Mouse (Mus musculus) erythroid progenitor cell, adult 5-6 weeks (primary cell): ENCODE data around the gene Myt1. TPM values are rescaled to one million over a fixed set of nuclear protein-coding genes. Genes with fewer than 3 reads are reported as not detected.
"Not testable (repeated sequence)": the region's sequence is repeated elsewhere in the genome, so short reads cannot be mapped to it uniquely, and the experiment has no call there.

Experiments used
- ATAC-seq: replicated peaks from 2 replicates; pipeline ENCODE4 v1.8.0; 2016; ENCODE audit warnings: moderate number of reproducible peaks, mild to moderate bottlenecking, moderate TSS enrichment, inconsistent platforms; ENCODE audit not compliant: poor library complexity, low FRiP score, severe bottlenecking
- total RNA-seq, 2 experiments: library from RNA; stranded (forward) in 1 of 2; stranded (reverse) in 1 of 2; fragments of 150-400 nt in 1 of 2; fragments of 186-747, 209-891 nt in 1 of 2; gene quantifications; 2 replicates each; pipeline versions ENCODE4 v1.2.3 to v1.2.4; 2015 to 2017; ENCODE audit warnings: low replicate concordance in 2 of 2

Myt1 gene
- total RNA-seq, 2 experiments from 2014 or later, result not detected

- ATAC-seq, result no peak
These were observed 10.1 kb downstream of the Myt1 start for GRCm38 (mm10) chr2:181773203-181773602.

GRCm38 (mm10) chr2:181775786-181776185, 12.7 kb downstream of the Myt1 start:
- no peak for ATAC-seq

GRCm38 (mm10) chr2:181777715-181778114, 14.6 kb downstream of the Myt1 start:
- ATAC-seq, result no peak

- ATAC-seq, result no peak
These were observed 18.3 kb downstream of the Myt1 start for GRCm38 (mm10) chr2:181781421-181781820.

- no peak for ATAC-seq
These were observed 24.7 kb downstream of the Myt1 start for GRCm38 (mm10) chr2:181787852-181788251.

- no peak for ATAC-seq
These were observed 26.3 kb downstream of the Myt1 start for GRCm38 (mm10) chr2:181789396-181789795.

- not testable (repeated sequence) for ATAC-seq
These were observed 30.1 kb downstream of the Myt1 start for GRCm38 (mm10) chr2:181793186-181793585.

- ATAC-seq, result no peak
These were observed 32.6 kb downstream of the Myt1 start for GRCm38 (mm10) chr2:181795641-181796130.

GRCm38 (mm10) chr2:181797672-181798071, 34.5 kb downstream of the Myt1 start:
- ATAC-seq, result no peak

GRCm38 (mm10) chr2:181829032-181829650, 66.0 kb downstream of the Myt1 start:
- peak; percentile 86 for ATAC-seq

GRCm38 (mm10) chr2:181832745-181833144, 69.6 kb downstream of the Myt1 start:
- no peak for ATAC-seq

GRCm38 (mm10) chr2:181837372-181838292, 74.5 kb downstream of the Myt1 start, which contains the start of gene Pcmtd2:
Gene Pcmtd2 (plus strand): TSS chr2:181837854.
- ATAC-seq, result peak; percentile 96

- peak; percentile 35 for ATAC-seq
These were observed 75.2 kb downstream of the Myt1 start for GRCm38 (mm10) chr2:181838293-181838680.

GRCm38 (mm10) chr2:181845709-181846394, 82.7 kb downstream of the Myt1 start:
- 0 out of 2 replicates have a peak, but pooled peaks have one; percentile 19 for ATAC-seq

GRCm38 (mm10) chr2:181863791-181864535, 100.8 kb downstream of the Myt1 start, which contains the start of gene Polr3k:
Gene Polr3k (plus strand): TSS chr2:181864337.
- ATAC-seq, result peak; percentile 96

GRCm38 (mm10) chr2:181864536-181864860, 101.4 kb downstream of the Myt1 start:
- no peak for ATAC-seq

GRCm38 (mm10) chr2:181866931-181867330, 103.8 kb downstream of the Myt1 start:
- no peak for ATAC-seq

- ATAC-seq, result no peak
These were observed 107.9 kb downstream of the Myt1 start for GRCm38 (mm10) chr2:181871039-181871438.
